Mouse (Mus musculus) frontal cortex, postnatal 10 days (tissue): ENCODE results near the gene Otud7a.

ENCODE experiments used
- DNase-seq, 2 experiments: peaks; one replicate each; pipeline ENCODE4 v3.0.0; 2022; ENCODE audit warnings: low spot score in 2 of 2, mixed read lengths in 1 of 2

Gene Otud7a

DNA sequence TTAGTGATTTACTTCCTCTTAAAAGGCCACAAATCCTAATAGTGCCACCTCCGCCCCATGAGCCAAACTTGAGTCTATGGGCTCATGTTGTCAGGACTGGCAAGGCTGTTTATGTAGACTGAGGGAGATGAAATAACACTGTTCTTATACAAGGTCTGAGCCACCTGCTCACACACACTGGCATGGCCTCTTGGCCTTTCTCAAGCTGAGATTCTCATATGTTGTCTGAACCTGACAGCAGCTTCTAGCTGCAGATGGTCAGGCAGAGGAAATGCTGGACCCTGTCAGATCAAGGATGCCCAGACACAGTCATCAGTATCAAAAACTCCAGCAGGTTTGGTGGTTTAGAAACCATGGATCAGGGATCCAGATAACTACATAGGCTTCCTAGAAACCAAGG is 328.7 kb downstream of the Otud7a start:
- no peak for DNase-seq

DNA sequence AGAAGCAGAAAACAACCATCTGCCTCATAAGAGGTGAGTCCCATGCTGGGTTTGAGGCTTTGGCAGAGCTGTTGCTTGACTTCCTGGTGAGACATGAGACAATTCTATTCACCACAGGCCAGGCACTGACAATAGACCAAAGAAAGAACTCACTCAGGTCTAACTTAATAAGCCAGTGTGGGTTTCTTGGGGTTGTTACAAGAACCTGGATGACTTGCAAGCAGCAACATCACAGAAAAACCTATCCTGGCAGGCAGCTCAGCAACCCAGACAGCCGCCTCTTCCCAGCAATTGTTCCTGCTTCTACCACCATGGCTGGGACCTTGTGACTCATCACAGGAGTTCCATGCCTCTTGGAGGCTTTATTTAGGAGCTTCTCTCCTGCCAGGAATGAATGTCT is 329.7 kb downstream of the Otud7a start:
- DNase-seq, result no peak

DNA sequence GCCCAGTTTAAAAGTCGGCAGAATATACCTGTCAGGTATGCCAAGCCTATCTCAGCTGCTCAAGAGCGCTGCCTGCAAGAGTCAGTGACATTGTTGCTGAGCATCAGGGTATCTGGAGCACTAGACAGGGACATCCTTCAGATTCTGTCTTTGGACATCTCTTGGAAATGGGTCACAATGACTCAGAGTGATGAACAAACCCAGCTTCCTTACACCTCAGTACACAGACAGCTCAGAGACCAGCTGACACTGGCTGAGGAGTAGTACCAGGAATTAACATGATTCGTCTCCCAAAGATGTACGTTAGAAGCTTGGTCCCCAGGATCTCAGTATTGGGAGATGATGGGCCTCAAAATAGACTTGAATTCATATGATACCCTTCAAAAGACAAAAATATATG is 332.8 kb downstream of the Otud7a start:
- DNase-seq, result no peak

DNA sequence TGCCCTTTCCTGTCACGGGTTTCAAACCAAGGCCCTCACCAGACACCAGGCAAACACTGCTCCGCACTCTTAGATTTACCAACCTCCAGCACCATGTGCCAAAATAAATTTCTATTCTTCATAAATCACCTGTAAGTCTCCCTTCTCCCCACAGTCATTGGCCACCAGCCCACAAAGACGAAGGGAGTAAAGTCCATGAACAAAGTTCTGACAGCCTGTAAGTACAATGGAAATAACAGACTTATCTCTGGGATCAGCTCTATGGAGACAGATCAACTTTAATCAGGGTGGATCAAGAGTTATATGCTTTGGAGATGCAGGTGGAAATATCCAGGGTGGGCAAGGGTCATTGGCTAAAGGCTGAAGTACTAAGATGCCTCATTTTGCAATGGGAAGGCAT is 336.3 kb downstream of the Otud7a start:
- DNase-seq, result no peak

DNA sequence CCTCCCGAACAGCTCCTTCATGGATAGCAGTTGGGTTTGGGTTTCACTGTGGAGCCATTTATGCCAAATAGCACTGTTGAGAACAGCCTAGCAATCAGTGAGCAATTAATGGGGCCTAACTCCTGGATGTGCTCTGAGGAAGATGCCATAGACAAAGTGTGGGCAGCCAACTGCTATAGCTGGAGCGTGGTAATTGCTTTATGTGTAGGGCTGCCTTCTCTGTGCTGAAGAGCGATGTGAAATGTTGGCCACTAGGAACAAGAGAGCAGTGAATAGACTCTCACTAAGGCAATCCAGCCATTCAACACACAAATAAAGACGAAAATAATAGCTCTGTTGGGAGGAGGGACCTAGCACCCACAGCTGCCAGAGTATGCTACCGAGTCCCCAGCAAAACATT is 345.2 kb downstream of the Otud7a start:
- no peak for DNase-seq

DNA sequence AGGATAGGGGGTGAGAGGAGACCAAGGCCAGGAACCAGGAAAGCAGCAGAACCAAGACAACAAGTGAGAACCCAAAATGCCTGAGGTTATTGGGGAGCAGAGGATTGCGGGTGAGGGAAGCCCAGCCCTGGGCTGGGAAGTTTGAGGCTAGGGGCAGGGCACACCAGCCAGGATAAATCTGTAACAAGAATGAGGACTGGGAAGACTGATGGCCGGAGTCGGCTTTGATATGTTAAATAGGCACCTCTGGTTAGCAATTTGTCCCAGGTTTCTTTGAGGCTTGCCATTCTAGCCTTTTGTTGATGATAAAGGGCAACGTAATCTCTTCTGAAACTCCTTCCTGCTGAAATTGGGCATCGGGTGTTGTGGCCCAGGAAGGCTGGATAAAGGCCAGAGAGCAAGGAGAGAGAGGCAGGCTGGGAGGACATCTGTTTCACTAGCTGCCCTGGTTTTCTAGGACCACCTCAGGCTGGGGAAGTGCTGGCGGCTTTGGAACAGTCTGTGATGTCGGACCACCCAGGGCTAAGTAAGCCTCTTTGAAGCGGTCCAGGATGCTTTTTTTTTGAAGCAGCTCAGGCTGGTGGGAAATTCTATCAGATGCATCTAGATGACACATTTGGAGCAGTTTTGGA is 351.6 kb downstream of the Otud7a start:
- DNase-seq, result no peak

DNA sequence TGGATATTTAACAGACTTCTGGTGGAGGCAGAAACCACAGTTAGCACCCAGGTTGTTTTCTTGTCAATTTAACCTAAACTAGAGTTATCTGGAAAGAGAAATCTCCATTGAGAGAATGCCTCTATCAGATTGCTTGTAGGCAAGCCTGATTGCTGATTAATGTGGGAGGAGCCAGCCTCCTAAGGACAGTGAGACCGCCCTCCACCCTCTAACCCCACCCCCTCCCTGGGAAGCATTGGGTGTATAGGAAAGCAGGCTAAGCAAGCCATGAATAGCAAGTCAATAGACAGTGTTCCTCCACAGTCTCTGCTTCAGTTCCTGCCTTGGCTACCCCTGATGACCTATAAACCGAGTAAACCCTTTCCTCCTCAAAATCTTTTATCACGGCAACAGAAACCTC is 353.9 kb downstream of the Otud7a start:
- no peak for DNase-seq

DNA sequence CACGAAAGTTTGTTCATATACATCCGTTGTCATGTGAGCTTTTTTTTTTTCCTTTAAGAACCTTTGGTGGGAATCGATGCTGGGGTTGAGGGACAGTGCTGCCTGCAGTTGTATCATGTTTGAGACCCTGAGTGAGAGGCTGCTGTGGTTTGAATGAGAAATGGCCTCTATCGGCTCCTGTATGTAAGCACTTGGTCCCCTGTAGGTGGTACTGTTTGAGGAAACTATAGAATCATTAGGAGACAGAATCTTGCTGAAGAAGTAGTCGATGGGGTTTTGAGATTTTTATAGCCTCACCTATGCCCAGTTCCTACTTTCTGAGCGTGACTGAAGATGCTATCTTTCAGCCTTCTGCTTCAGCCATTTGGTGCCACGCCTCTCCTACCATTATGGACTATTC is 354.8 kb downstream of the Otud7a start:
- no peak for DNase-seq

DNA sequence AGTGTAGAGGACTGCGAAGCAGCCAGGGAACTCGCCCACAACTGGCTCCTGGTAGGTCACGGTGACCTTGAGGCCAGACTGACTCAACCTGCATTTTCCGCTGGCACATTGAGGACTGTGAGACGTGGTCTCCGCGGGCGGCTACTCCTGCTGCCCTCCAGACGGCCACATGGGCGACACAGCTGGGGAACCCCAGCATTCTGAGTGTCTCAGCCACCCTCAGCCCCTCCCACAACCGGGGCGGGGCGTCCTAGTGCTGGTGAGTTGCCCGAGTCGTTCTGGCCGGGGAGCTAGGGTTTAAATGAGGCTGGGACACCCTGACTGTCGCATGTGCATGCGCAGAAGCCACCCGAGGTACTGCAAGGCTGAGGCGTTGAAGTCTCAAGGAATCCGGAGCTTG is 358.2 kb downstream of the Otud7a start:
- DNase-seq, result no peak
